In the genomic region with DNA sequence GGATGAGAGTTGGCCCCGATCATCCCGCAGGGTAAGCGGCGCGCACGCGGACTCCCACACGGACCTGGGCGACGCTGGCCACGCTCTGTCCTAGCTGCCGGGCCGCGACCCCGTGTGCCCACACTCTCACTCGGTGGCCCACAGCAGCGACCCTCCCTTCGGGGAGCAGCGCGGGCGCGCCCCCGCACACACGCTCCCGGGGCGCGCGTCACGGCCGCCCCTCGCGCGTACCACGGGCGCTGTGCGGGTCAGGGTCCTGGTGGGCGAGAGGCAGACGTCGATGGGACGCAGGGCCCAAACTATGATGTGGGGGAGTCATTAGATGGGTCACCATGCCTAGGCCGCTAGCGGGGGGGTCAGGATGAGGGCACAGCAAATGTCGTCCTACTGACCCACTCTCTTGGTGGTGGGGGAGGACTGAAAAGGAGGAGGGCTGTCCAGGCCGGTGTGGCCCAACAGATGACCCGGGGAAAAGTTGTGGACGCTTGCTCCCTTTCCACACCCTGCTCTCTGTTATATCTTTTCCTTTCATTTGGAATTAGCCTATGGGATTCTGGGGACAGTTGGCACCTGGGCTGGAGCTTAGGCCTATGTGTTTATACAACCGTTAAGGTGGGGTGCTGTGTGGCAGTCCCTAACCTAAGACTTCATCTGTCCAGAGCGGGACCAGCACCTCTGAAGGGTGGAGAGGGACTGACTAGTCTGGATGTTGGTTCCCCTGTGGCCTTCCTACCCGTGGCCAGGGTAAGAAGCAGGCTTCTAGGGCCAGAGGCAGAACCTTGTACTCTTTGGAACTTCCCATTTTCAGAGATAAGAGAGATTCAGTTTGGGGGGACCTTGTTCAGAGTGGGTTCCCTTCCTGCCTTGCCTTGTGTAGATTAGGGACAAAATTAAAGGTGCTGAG, we compare ENCODE assay signal across 7 mouse cellular contexts. TPM values are rescaled to one million over a fixed set of nuclear protein-coding genes. Genes with fewer than 3 reads are reported as not detected.
DNase-seq lines count a peak whose midpoint lies in the region; ATAC-seq and TF ChIP-seq lines count a peak whose summit lies in the region.

No protein-coding gene starts in this region.

- peak overlapping the region; percentile 99 for H3K9ac ChIP-seq in forebrain, embryonic 15.5 days (replicated peaks)

- peak; percentile 39 for DNase-seq in ovary, postnatal 36 days (ENCODE audit: low spot score)
- DNase-seq in ovary, adult 18-20 months (ENCODE audit: low spot score) = no peak
- peak; percentile 66 for DNase-seq in brain, embryonic 14.5 days (ENCODE audit: low read depth)
- DNase-seq in limb, embryonic 10.5 days (ENCODE audit: low spot score) = peak; percentile 44
- DNase-seq in left cerebral cortex, adult 9 months (ENCODE audit: low spot score in 2 of 2) = no peak

- H3ac ChIP-seq in myocyte (ENCODE audit: control insufficient read depth, insufficient read length) = peak overlapping the region; percentile 60

- peak overlapping the region; percentile 66 for H3K4me2 ChIP-seq in forebrain, embryonic 15.5 days (replicated peaks)
- peak overlapping the region; percentile 81 for H3K4me2 ChIP-seq in myocyte (ENCODE audit: low read depth)

- peak; percentile 27 for ATAC-seq in forebrain, embryonic 15.5 days (replicated peaks)

- H3K4me3 ChIP-seq in forebrain, embryonic 15.5 days = peak overlapping the region; percentile 71
- H3K4me3 ChIP-seq in limb, embryonic 10.5 days = peak overlapping the region; percentile 92
- peak overlapping the region; percentile 41 for H3K4me3 ChIP-seq in myocyte

- H3K9me3 ChIP-seq in forebrain, embryonic 15.5 days = no peaks in the 10 kb centered on the region
- no peaks in the 10 kb centered on the region for H3K9me3 ChIP-seq in limb, embryonic 10.5 days (replicated peaks)

- no peak for TF ChIP-seq CTCF in brain, embryonic 14.5 days (IDR thresholded peaks at IDR 0.05; ENCODE audit: borderline replicate concordance, extremely low read depth, insufficient read depth, insufficient read length)

- H3K27me3 ChIP-seq in forebrain, embryonic 15.5 days = no peaks in the 10 kb centered on the region
- H3K27me3 ChIP-seq in limb, embryonic 10.5 days (ENCODE audit: low read depth, poor library complexity, severe bottlenecking) = peaks cover 5% of the 10 kb centered on the region; the same call in 1 of the 2 replicates
- H3K27me3 ChIP-seq in myocyte (ENCODE audit: control insufficient read depth, insufficient read depth, insufficient read length) = no peaks in the 10 kb centered on the region

- peaks cover 51% of the 10 kb centered on the region for H3K4me1 ChIP-seq in forebrain, embryonic 15.5 days
- peaks cover 43% of the 10 kb centered on the region for H3K4me1 ChIP-seq in limb, embryonic 10.5 days

- H3K27ac ChIP-seq in forebrain, embryonic 15.5 days (replicated peaks) = peak overlapping the region; percentile 94
- H3K27ac ChIP-seq in limb, embryonic 10.5 days = peak overlapping the region; percentile 92

- H3K79me2 ChIP-seq in myocyte (ENCODE audit: control insufficient read depth, insufficient read depth) = peaks cover 51% of the 10 kb centered on the region

- H3K36me3 ChIP-seq in forebrain, embryonic 15.5 days = no peaks in the 10 kb centered on the region
- H3K36me3 ChIP-seq in limb, embryonic 10.5 days = 0 out of 2 replicates have a peak, but pooled peaks cover 2% of the 10 kb centered on the region
- no peaks in the 10 kb centered on the region for H3K36me3 ChIP-seq in myocyte (ENCODE audit: control insufficient read depth, insufficient read depth)

- WGBS in forebrain, embryonic 15.5 days = 2% methylated on average over 40 of the region's 49 CpGs
- 3% methylated on average over 49 of the region's 49 CpGs for WGBS in limb, embryonic 10.5 days

- TF ChIP-seq POLR2A in brain, embryonic 14.5 days (IDR thresholded peaks at IDR 0.05; ENCODE audit: borderline replicate concordance, extremely low read depth, insufficient read depth, insufficient read length, poor library complexity, severe bottlenecking) = no peak
- no peak for TF ChIP-seq POLR2A in myocyte (IDR thresholded peaks at IDR 0.05; ENCODE audit: insufficient read length, low read depth)

TF ChIP-seq in myocyte, 11 proteins besides CTCF, POLR2A, EP300 and RAD21:
- no peak for TF ChIP-seq REST (IDR thresholded peaks at IDR 0.05; ENCODE audit: insufficient read depth, insufficient read length)
- no peak for TF ChIP-seq TCF12 (IDR thresholded peaks at IDR 0.05; ENCODE audit: insufficient read depth, poor library complexity, severe bottlenecking)
- no peak for TF ChIP-seq TCF3 (IDR thresholded peaks at IDR 0.05; ENCODE audit: insufficient read length, low read depth)
- TF ChIP-seq MYOG (IDR thresholded peaks at IDR 0.05; ENCODE audit: control insufficient read depth in 1 of 3, insufficient read depth in 1 of 3, insufficient read length in 2 of 3, low read depth in 2 of 3) = peak in 1 of 3 experiments; percentile 31
- TF ChIP-seq POLR2AphosphoS2 (IDR thresholded peaks at IDR 0.05; ENCODE audit: insufficient read length, low read depth) = peak; percentile 1
- no peak for TF ChIP-seq CEBPB (IDR thresholded peaks at IDR 0.05; ENCODE audit: insufficient read depth, poor library complexity, severe bottlenecking)
- TF ChIP-seq E2F4 (IDR thresholded peaks at IDR 0.05; ENCODE audit: insufficient read depth) = no peak
- TF ChIP-seq SRF (IDR thresholded peaks at IDR 0.05; ENCODE audit: control insufficient read depth, insufficient read length, low read depth) = no peak
- no peak for TF ChIP-seq MAX (IDR thresholded peaks at IDR 0.05; ENCODE audit: low read depth)
- TF ChIP-seq USF1 (IDR thresholded peaks at IDR 0.05; ENCODE audit: low read depth) = no peak
- peak in 1 of 3 experiments; percentile 16 for TF ChIP-seq MYOD1 (IDR thresholded peaks at IDR 0.05; ENCODE audit: control insufficient read depth in 1 of 3, insufficient read length in 2 of 3, low read depth in 2 of 3)
TF ChIP-seq in myocyte: peak in this region for 3.

RNA-seq across cellular contexts. Expression of gene Gramd4, which starts 1.7 kb away (rescaled TPM):
- polyA plus RNA-seq in brain, embryonic 14.5 days (2012; rRNA removed) = 64.7 and 74.6 TPM in 2 replicates
- 48.8 and 52.9 TPM in 2 replicates for polyA plus RNA-seq in forebrain, embryonic 15.5 days (2015; fragmentation: Nextera tagmentation; extraction: Ambion mirVana)
- 13.0 and 14.1 TPM in 2 replicates for polyA plus RNA-seq in limb, embryonic 10.5 days (2016; fragmentation: Nextera tagmentation; extraction: Ambion mirVana)
- polyA plus RNA-seq in myocyte (2012; fragmentation: generic; extraction: Trizol) = 15.0 TPM

RNA-seq across cellular contexts. Expression of gene Celsr1, which starts 25.6 kb away (rescaled TPM):
- polyA plus RNA-seq in brain, embryonic 14.5 days (2012; rRNA removed) = 17.6 and 21.3 TPM in 2 replicates
- polyA plus RNA-seq in forebrain, embryonic 15.5 days (2015; fragmentation: Nextera tagmentation; extraction: Ambion mirVana) = 5.8 and 7.2 TPM in 2 replicates
- polyA plus RNA-seq in limb, embryonic 10.5 days (2016; fragmentation: Nextera tagmentation; extraction: Ambion mirVana) = 0.67 and 0.86 TPM in 2 replicates
- polyA plus RNA-seq in myocyte (2012; fragmentation: generic; extraction: Trizol) = 0.06 TPM

Comparison
In these comparisons a context has a peak if more than half of its experiments do, and no peak if none do; other contexts are left out.
1. DNase-seq: peak in ovary, postnatal 36 days (single experiment), brain, embryonic 14.5 days (single experiment) and limb, embryonic 10.5 days (single experiment); none in ovary, adult 18-20 months (single experiment) and left cerebral cortex, adult 9 months (0 of 2).
2. H3K4me3 ChIP-seq: peak in every context shown above with its lines; median percentile 92 in limb, embryonic 10.5 days; 71 in forebrain, embryonic 15.5 days; 41 in myocyte.